Mouse (Mus musculus): Measurements from ENCODE around the gene Frmd4b.
"Not testable (repeated sequence)": the region's sequence is repeated elsewhere in the genome, so short reads cannot be mapped to it uniquely, and the experiment has no call there.

Frmd4b gene

DNA sequence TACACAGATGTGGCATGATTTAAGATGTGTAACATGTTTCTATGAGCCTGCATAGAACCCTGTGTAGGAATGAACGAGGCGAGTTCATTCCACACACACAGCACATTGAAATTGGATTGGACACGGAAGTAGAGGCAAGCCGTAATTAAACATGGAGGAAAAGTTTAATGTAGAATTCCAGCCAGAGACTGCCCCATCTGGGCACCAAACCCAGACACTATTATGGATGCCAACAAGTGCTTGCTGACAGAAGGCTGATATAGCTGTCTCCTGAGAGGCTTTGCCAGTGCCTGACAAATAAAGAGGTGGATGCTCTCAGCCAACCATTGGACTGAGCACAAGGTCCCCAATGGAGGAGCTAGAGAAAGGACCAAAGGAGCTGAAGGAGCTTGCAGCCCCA is 201.8 kb downstream of the Frmd4b start:
- not testable (repeated sequence) for DNase-seq (ENCODE audit: low spot score)

DNA sequence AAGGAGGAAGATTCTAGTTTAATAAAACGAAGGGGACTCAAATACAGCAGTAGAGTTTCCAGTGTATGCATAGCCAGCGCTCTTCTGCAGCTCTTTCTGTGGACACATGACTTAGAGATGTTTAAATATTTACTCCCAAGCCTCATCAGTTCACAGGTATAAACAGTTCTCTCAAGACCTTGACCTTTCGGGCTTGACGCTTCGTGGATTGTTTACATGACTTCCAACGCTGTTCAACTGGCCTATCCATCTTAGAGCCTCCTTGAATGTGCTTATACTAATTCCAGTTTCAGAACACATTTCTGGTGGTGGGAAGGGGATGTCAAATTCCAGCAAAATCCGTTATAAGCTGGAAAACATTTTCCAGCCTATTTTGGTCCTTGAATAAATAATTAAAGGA is 203.9 kb downstream of the Frmd4b start:
- DNase-seq (ENCODE audit: low spot score): no peak

DNA sequence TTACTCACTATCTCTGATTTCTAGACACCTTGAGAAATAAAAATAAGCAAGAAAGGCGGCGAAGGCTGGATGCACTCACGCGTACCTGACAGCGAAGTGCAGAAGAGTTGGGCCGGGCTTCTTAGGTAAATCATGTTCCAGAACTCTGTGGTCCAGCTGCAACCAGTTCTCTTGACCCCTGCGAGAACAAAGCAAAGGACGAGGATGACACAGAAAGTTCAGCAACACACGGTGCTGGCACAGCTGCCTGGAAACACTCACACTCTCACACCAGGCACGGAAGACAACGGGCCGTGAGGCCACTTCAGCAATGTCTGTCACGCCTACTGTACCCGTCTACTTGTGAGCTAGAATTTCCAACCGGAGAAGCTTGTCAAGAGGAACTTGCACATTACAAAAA is 204.9 kb downstream of the Frmd4b start:
- DNase-seq (ENCODE audit: low spot score): no peak

DNA sequence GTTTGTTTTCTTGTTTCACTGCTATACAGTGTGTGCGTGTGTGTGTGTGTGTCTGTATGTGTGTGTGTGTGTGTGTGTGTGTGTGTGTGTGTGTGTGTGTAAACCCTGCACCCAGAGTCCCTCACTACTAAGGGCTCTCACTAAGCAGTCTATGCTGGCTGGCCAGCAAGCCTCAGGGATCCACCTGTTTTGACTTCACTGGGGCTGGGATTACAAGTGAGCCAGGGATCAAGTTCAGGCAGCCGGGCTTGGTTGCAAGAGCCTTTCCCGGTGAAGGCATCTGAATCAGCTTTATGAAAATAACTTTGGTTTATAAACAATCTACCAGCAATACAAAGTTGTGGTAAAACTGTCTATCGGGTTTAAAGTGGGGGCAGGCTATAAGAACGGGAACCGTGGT is 206.0 kb downstream of the Frmd4b start:
- DNase-seq (ENCODE audit: low spot score): no peak

DNA sequence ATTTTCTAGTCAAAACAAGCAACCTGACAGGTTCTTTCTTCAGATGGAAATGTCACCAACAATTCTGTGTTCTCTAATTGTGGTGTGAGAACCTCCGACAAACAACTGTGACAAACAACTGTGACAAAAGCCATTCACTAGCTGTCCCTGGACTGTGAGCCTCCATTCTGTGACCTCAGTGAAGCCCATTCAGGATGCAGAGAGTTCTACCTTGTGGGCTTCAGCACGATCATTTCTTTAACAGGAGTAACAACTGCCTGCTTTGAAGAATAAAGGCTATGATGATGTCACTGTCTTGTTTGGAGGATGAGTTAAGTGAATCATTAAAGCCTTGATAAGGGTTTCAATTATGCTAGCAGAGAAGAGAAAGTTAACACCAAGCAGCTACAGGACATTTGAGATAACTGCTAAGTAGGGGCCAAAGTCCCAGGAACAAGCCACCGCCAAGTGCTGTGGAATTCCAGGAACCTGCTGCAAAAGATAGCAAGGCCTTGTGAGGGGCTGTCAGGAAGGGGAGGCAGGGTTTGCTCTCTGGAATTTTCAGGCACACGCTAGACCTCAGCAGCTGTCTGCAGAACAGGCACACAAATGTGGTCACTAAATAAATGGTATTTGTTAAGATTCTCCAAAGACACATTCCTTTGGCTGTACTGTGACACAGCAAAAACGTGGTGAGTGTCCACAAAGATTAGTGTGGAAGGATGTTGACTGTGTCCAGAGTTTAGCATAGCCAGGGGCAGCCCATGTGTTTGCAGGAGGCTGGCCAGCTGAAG is 207.7 kb downstream of the Frmd4b start:
- no peak for DNase-seq (ENCODE audit: low spot score)

DNA sequence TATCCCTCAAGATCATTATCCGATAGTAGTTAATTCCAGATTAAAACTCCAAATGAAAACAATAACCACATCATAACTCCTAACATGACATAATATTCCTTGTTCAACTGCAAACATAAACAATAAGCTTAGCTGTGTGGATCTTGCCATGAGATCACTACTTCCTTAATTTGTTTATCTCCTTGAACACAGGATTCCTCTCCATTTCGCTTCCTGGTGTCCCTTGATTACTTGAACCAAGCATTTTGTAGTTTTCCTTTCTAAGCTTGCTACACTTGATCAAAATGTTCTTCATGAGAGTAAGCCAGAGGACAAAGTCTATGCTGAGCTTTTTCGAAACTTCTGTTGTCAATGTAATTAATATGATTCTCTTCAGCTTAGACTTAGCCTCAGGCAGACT is 209.4 kb downstream of the Frmd4b start:
- no peak for DNase-seq (ENCODE audit: low spot score)

DNA sequence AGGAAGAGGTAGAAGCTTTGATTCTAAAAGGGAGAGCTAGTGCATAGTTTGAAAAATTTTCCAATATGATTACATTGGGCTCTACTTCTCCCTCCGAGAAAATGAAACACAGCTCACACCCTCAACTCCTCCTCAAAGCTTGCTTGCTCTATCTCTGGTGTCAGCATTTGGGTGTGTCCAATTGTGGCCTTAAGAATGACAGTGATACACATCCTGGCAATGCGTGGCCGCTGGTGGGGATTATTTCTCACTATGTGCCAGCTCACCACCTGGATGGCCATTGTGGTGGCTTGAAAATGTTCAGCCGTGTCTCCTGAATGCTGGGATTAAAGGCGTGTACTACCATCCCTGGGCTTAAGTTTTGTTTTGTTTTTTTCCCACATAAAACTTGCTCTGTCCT is 209.9 kb downstream of the Frmd4b start:
- no peak for DNase-seq (ENCODE audit: low spot score)

DNA sequence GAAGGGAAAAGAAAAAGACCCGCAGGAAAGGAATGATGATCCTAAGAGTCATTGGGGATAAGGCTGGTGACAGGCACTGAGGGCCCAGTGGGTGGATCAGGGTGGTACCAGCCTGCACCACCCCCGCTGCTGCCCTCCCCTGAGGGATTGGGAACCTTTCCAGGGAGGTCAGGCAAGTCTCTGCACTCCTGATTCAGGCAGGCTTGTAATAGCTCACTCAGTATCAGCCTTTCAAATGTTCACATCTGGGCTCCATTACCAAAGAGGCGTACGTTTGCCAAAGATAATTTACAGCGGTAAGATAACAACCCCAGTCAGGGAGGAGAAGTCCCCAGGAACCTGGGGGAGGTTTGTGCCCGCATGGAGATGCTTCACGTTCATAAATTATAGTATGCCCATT is 212.0 kb downstream of the Frmd4b start:
- no peak for DNase-seq (ENCODE audit: low spot score)

DNA sequence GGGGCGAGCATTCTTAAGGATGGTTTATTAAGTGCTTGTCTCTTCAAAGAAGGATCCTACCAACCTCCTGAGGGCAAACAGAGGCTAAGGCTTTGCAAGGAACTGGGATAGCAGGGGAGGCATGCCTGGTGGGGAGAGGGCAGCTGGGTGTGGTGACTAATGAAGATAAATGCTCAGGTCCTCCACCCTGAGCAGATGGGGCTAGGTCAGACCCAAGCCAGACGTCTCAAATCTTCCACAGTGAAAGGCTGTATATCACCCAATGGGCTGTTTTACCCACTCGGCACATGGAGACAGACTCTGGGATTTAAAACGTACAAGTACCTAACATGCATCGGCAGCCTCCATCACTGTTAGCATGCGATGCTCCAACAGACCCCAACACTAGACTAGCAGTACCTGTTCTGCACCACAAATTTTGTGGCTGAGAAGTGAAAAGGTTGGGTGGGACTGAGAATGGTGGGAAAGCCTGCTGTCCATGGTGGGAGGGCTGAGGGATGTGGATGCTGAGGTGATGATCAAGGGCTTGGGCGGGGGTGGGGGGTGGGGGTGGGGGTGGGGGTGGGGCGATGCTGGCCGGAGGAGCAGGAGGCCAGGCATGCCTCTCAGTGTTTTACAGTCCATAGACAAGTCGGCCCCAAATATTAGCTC is 214.4 kb downstream of the Frmd4b start:
- DNase-seq (ENCODE audit: low spot score): no peak

DNA sequence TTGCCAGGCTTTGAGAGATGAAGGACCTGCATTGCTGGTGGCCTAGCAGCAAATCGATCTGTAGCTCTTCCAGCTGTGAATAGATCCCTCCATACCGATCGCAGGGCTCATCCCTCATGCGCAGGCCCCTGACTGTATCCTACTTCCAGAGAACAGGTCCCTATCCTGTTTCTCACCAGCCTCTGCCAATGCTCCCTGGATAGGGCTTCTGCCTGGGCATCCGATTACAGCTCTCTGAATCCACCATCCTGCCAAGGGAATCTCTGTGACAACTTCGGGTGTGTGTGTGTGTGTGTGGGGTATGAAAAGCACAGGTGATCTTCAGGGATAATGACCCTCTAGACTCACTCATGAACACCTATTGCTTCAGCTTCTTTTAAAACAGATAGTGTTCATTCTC is 216.9 kb downstream of the Frmd4b start:
- no peak for DNase-seq (ENCODE audit: low spot score)

DNA sequence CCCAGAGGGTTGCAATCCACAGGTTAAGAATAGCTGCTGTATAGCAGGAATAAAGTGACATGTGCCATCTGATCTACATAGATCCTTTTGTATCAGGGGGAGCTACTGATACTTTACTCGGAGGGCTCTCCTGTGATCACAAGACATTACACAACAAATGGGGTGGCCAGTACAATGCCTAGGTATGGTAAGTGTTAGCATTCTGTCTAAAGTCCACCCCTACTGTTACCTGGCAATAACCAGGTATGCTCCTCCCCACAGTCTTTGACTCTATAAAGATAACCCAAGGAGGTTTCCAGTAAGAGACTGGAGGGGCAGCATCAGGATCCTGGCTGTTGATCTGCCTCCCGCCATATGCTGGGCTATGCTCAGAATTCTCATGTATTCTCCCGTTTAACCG is 219.4 kb downstream of the Frmd4b start:
- DNase-seq (ENCODE audit: low spot score): no peak

DNA sequence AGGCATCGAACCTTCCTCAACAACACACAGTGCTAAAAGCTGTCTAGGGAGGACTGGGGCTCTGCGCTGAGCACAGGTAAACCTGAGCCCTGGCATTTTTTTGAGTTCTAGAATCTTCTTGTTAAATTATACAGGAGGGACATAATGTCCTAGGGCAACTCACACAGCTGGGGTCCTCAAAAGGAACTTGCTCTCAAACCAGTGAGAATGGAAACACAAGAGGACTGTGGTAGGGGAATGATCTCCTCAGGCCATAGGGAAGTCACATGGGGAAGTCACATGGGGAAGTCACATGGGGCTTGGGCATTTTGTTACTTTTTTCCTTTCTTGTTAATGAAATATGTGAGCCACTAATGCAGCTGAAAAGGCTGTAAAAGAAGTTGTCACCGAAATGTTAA is 220.4 kb downstream of the Frmd4b start:
- no peak for DNase-seq (ENCODE audit: low spot score)

DNA sequence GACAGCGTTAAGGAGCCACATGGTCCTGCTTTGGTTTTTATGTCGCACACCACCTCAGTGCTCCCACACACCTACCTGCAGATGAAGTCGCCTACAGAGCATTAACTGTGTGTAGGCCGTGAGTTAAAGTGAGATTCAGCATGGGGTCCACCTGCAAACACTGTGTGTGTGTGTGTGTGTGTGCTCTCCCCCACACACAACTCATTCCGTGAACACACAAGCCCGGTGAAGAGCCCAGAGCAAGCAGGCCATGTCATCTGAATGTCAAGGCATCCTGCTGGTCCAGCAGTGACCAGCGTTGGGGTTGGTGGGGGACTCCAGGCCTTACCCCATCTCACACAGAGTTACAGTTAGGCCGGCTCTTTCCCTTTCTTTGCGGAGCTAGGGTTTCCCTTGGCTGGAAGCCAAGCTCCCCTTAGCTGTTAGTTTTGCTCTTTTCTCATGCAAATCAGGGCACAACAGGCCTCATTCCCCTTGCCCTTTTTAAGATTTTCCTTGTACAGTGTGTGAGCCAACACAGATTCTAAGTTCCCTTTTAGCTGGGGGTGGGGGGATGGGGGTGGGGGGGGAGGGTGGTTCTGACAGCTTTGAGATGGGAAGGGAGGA is 220.9 kb downstream of the Frmd4b start:
- no peak for DNase-seq (ENCODE audit: low spot score)

DNA sequence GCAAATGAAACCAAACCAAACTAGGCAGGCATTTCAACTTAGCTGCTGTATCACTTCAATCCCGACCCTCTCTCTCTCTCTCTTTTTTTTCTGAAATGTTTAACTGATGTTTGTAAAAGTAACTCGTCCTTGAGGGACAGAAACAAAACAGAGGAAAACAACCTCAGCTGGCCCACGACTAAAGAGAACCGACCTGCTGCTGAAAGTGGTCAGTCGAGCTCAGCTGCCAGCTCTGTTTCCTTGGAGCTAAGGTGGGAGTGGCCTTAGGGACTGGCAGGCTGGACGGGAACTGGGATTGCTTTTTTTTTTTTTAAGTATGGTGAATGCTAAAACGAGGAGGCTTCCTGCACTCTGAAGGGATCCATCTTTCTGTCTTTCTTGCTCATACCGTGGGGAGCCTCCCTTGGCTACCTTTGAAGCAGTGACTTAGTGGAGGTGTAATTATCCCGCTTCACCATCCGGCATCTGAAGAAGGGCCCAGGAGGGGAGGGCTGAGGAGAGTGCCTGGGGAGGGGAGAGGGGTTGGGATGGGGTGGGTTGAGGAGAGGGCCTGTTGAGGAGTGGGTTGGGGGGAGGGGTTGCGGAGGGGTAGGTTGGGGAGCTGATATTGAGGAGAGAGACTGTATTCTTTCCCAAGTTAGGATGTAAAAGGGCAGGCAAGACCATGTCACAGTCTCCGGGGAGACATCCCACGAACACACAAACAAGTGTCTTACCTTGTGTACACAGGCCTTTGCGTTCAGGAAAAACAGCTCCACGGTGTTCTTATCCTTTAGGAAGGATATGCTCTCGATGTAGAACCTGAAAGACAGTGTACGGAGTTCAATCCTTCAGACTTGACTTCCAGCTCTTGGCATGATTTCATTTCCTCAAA is 221.6 kb downstream of the Frmd4b start:
- no peak for DNase-seq (ENCODE audit: low spot score)

DNA sequence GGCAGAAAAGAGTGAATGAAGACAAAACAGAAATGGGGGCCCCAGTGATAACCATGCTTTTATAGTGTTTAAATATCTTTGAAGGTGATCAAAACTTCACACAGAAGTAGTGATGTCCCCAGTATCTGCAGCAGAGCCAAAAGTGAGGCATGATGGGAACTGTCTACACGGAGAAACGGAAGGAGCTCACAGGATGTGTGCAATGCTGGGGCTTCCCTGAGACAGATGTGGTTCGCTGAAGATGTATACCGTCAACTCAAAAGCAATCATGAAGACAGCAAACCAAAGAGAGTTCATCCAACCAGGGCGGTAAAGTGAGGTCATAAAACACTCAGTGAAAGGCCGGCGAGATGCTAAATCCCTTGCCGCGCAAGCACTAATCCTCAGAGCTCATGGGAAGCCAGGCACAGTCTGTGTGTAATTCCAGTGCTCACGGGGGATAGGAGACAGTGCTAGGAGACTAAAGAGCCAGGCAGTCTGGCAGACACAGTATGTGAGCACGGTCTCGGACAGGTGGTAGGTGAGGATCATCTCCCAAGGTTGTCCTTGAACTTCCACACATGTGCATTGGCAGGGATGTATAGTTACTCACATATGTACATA is 222.8 kb downstream of the Frmd4b start:
- DNase-seq (ENCODE audit: low spot score): no peak

DNA sequence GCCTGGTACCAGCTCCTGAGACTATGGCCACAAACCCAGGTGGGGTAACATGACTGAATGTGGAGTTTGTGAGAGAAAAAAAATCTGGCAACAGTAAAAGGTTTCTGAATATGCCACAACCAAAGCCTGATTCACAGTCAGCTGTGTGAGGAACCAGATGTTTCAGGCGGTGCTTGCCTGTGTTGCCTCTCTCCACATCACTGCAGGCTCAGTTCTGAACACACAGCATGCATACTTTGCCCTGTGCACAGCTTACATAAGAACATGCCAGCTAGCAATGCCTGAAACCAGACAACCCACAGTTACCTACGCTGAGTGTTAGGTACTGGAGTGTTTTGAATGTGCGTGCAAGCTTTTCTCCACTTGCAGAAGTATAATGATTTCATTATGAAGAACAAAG is 224.4 kb downstream of the Frmd4b start:
- no peak for DNase-seq (ENCODE audit: low spot score)

DNA sequence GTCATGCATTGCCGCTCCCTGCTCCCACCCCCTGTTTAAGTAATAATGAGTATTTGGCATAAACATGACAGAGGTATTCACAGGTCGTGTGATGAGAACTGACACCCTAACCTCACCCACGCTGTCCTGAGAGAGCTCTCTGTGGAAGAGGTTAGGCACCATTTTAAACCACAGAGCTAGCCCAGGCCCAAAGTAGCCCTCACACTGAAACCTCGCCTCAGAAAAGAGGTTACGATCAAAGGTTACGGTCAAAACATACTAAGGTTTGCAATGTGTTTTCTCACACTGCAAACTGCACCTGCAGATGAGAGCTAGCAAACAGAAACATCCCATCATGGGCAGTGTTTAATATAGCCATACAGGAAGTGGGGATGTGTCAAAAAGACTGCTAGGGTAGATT is 230.0 kb downstream of the Frmd4b start:
- DNase-seq (ENCODE audit: low spot score): no peak

DNA sequence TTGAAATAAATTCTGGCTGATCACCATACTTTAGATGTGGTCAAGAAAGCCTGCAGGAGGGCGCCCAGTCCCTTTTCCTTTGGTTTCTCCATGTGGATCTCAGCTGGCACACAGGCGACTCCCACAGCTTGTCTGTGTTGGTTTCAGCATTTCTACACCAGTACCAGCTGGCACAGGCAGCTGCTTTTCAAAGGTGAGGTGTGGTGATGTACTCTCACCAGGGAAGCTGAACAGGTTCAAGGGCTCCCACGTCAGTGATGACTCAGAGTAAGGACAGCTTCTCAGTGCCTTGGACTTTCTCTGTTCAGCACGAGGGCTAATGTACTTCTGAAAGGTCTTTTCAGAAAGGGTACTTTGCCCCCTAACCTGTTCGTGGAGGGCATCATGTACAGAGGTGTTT is 232.4 kb downstream of the Frmd4b start:
- no peak for DNase-seq (ENCODE audit: low spot score)

DNA sequence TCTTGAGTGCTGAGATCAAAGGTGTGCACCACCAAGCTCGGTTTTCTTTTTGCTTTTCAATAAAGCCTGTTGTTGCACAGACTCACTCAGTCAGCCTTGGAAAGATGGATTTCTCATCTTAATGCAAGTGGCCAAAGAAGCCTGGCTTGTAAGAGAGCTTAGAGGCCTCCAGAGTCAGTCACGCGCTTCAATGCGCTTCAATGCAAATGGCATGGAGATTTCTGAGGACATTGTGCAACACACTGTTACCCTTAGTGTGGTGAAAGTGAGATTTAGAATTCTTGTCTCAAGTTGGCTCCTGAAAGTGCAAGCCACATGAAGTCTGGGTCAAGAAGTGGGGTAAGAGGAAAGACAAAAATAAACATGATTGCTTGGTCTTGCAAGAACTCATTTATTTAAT is 236.1 kb downstream of the Frmd4b start:
- DNase-seq (ENCODE audit: low spot score): no peak

DNA sequence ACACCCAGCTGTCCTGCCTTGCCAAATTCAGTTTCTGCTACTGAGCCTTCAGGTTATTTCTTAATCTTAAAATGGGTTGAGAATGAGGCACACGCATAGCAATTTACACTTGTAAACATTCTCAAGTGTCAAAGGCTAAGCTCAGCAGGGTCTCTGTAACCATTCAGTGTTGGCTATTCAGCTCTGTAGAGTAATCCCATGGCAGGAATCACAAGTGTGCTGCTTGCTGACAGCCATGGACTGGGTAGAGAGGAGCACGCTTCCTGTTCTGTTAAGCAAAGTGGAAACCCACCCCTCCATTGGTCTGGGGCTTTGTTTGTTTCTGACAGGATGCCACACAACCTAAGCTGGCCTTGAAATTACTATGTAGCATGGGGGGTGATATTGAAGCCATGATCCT is 246.4 kb downstream of the Frmd4b start:
- DNase-seq (ENCODE audit: low spot score): no peak

DNA sequence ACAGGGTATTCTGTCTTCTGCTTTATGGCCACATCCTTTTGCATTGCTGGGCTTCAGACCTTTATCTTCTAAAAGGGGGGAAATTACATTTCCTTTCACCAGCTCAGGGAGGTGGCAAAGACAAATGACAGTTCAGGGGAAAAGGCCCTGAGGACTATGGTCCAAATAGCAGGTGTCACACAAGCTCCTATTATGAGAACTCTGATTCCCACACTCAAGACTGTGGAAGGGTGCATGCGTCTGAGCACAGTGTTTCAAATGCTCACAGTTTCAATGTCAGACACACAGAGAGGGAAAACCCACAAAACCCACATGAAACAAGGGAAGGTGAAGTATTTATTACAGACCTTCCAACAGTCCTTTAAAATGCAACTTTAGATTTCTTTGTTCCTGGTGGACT is 246.9 kb downstream of the Frmd4b start:
- no peak for DNase-seq (ENCODE audit: low spot score)

DNA sequence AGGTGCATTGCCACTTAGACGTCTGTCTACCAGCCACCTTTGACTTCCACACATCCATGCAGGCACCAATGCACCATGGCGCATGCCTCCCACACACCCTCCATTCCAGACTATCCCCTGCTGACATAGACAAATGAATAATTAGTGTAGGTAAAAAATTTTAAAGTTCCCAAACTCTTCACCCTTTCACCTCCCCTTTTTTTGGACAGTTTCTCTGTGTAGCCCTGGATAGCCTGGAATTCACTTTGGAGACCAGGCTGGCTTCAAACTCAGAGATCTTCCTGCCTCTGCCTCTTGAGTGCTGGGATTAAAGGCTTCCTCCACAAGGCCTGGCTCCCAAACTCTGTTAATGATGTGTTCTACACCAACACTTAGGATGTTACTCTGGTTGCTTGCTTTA is 253.5 kb downstream of the Frmd4b start:
- no peak for DNase-seq (ENCODE audit: low spot score)
